13 mouse cellular contexts compared by ENCODE assay signal in the genomic region with DNA sequence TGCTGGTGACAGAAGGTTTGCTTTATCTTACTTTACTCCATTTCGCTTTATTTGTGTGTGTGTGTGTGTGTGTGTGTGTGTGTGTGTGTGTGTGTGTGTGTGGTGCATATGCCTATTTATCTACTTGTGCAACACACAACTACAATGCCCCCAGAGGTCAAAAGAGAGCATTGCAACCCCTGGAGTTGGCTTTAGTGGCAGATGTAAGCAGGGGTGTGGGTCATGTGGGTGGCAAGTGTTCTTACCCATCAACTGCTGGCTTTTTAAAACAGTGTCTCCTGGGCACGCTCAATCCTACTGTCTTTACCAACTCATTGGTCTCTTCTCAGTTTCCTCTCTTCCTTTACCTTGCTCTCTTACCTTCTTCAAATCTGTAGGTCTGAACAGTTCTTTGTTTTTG. TPM values are rescaled to one million over a fixed set of nuclear protein-coding genes. Genes with fewer than 3 reads are reported as not detected.
A peak's percentile ranks its signal among the peaks of the same experiment; 100 is the strongest.
DNase-seq lines count a peak whose midpoint lies in the region; ATAC-seq and TF ChIP-seq lines count a peak whose summit lies in the region.
"Had no signal": no experiment of that assay in that cellular context is flagged by ENCODE, and none has a peak within 500 bp of the region (broad histone marks: within the 10 kb centered on the region; RNA-seq: fewer than 3 reads in every experiment).

No protein-coding gene starts in this region.

- no peaks in the 10 kb centered on the region for H3K27me3 ChIP-seq in hindbrain, embryonic 13.5 days
- H3K27me3 ChIP-seq in hindbrain, embryonic 14.5 days (ENCODE audit: control insufficient read depth, insufficient read depth, low read length), result no peaks in the 10 kb centered on the region
- H3K27me3 ChIP-seq: embryonic facial prominence, embryonic 13.5 days; limb, embryonic 15.5 days had no signal

- H3K4me2 ChIP-seq in hindbrain, embryonic 13.5 days, result no peak overlapping the region
- no peak overlapping the region for H3K4me2 ChIP-seq in hindbrain, embryonic 14.5 days (replicated peaks)
- H3K4me2 ChIP-seq: embryonic facial prominence, embryonic 13.5 days; limb, embryonic 15.5 days had no signal

- DNase-seq in adrenal gland, postnatal 14 days, result peak; percentile 26
- DNase-seq in adrenal gland, adult 18-20 months (ENCODE audit: low spot score in 2 of 2), result no peak
- DNase-seq in layer of hippocampus, adult 2 months (ENCODE audit: low spot score in 2 of 2), result no peak
- DNase-seq in layer of hippocampus, adult 18-20 months (ENCODE audit: low spot score in 2 of 2), result no peak
- DNase-seq in 3T3-L1 (ENCODE audit: low read depth, low spot score), result peak; percentile 29
- DNase-seq in hindbrain, embryonic 14.5 days (ENCODE audit: low spot score), result no peak
- DNase-seq: adrenal gland, postnatal 10 days; gastrocnemius, postnatal 10 days had no signal

- 98% methylated on average over 2 of the region's 2 CpGs for WGBS in hindbrain, embryonic 13.5 days
- WGBS in hindbrain, embryonic 14.5 days, result 100% methylated on average over 2 of the region's 2 CpGs

- TF ChIP-seq CTCF in layer of hippocampus, adult 2 months (conservative IDR thresholded peaks at IDR 0.05), result 0 out of 2 replicates have a peak, but pooled peaks have one; percentile 25

- H3K36me3 ChIP-seq in hindbrain, embryonic 13.5 days, result peaks cover 79% of the 10 kb centered on the region
- H3K36me3 ChIP-seq in hindbrain, embryonic 14.5 days (replicated peaks; ENCODE audit: control insufficient read depth, insufficient read depth), result peaks cover 73% of the 10 kb centered on the region
- H3K36me3 ChIP-seq: limb, embryonic 15.5 days had no signal

- ATAC-seq in granulocyte monocyte progenitor cell, adult 5-6 weeks (replicated peaks; ENCODE audit: poor library complexity, severe bottlenecking), result peak; percentile 44; the same call in 1 of the 2 replicates
- no peak for ATAC-seq in hindbrain, embryonic 13.5 days (ENCODE audit: low FRiP score)
- no peak for ATAC-seq in hindbrain, embryonic 14.5 days (ENCODE audit: low FRiP score)

- peaks cover 31% of the 10 kb centered on the region for H3K4me1 ChIP-seq in hindbrain, embryonic 13.5 days (replicated peaks)
- H3K4me1 ChIP-seq in hindbrain, embryonic 14.5 days (replicated peaks; ENCODE audit: control insufficient read depth, insufficient read depth, low read length), result peaks cover 8% of the 10 kb centered on the region
- H3K4me1 ChIP-seq: embryonic facial prominence, embryonic 13.5 days; limb, embryonic 15.5 days had no signal

- H3K9me3 ChIP-seq in hindbrain, embryonic 13.5 days, result no peaks in the 10 kb centered on the region
- H3K9me3 ChIP-seq in hindbrain, embryonic 14.5 days (ENCODE audit: control insufficient read depth, low read length), result no peaks in the 10 kb centered on the region
- H3K9me3 ChIP-seq: embryonic facial prominence, embryonic 13.5 days; limb, embryonic 15.5 days had no signal

- H3K27ac ChIP-seq in layer of hippocampus, adult 2 months, result no peak overlapping the region
- H3K27ac ChIP-seq in hindbrain, embryonic 13.5 days, result no peak overlapping the region
- H3K27ac ChIP-seq in hindbrain, embryonic 14.5 days, result no peak overlapping the region
- H3K27ac ChIP-seq: embryonic facial prominence, embryonic 13.5 days; limb, embryonic 15.5 days had no signal

- H3K4me3 ChIP-seq in layer of hippocampus, adult 2 months, result no peak overlapping the region
- no peak overlapping the region for H3K4me3 ChIP-seq in hindbrain, embryonic 13.5 days
- H3K4me3 ChIP-seq in hindbrain, embryonic 14.5 days (replicated peaks; ENCODE audit: low read length), result no peak overlapping the region
- H3K4me3 ChIP-seq: embryonic facial prominence, embryonic 13.5 days; limb, embryonic 15.5 days; myocyte had no signal

- H3K9ac ChIP-seq in hindbrain, embryonic 13.5 days, result no peak overlapping the region
- no peak overlapping the region for H3K9ac ChIP-seq in hindbrain, embryonic 14.5 days
- H3K9ac ChIP-seq: embryonic facial prominence, embryonic 13.5 days; limb, embryonic 15.5 days had no signal

RNA-seq across cellular contexts. Expression of a gene that starts 22.5 kb away (rescaled TPM):
- 57.0 and 57.5 TPM in 2 replicates for total RNA-seq in adrenal gland, postnatal 14 days (2021)
- total RNA-seq in adrenal gland, adult 18-20 months (2021), result 10 to 100 TPM; 31.2 to 49.4 TPM
- 1 to 10 TPM; 1.8 to 1.9 TPM for total RNA-seq in layer of hippocampus, adult 2 months (2021)
- total RNA-seq in layer of hippocampus, adult 18-20 months (2021), result 1 to 10 TPM; 2.1 to 2.2 TPM
- total RNA-seq in granulocyte monocyte progenitor cell, adult 5-6 weeks (2014; fragmentation: Nextera tagmentation), result 12.6 and 24.4 TPM in 2 replicates
- 15.4 and 17.6 TPM in 2 replicates for total RNA-seq in granulocyte monocyte progenitor cell, adult 5-6 weeks (2017)
- 211 and 212 TPM in 2 replicates for polyA plus RNA-seq in hindbrain, embryonic 13.5 days (2015; fragmentation: Nextera tagmentation; extraction: Ambion mirVana)
- polyA plus RNA-seq in hindbrain, embryonic 14.5 days (2014; fragmentation: Nextera tagmentation; extraction: Ambion mirVana), result 171 and 178 TPM in 2 replicates

Comparison
In these comparisons a context has a peak if more than half of its experiments do, and no peak if none do; other contexts are left out.
1. DNase-seq: peak in adrenal gland, postnatal 14 days (single experiment) and 3T3-L1 (single experiment); none in adrenal gland, adult 18-20 months (0 of 2), layer of hippocampus, adult 2 months (0 of 2), layer of hippocampus, adult 18-20 months (0 of 2) and hindbrain, embryonic 14.5 days (single experiment).
2. RNA of a gene that starts 22.5 kb away (total RNA-seq): 57.0 to 57.5 TPM in adrenal gland, postnatal 14 days, 31.2 to 49.4 TPM in adrenal gland, adult 18-20 months and 12.6 to 24.4 TPM in granulocyte monocyte progenitor cell, adult 5-6 weeks; 2.1 to 2.2 TPM in layer of hippocampus, adult 18-20 months and 1.8 to 1.9 TPM in layer of hippocampus, adult 2 months; every median in the first group is over 4 times any median in the second.